Mouse (Mus musculus) NIH3T3 (cell line): ENCODE data around the gene Nlrp4c.
"Not testable (repeated sequence)": the region's sequence is repeated elsewhere in the genome, so short reads cannot be mapped to it uniquely, and the experiment has no call there.

ENCODE experiments used
- DNase-seq: peaks from one replicate; pipeline ENCODE4 v3.0.0-alpha.2; 2012; ENCODE audit warnings: low read depth

The Nlrp4c gene

DNA sequence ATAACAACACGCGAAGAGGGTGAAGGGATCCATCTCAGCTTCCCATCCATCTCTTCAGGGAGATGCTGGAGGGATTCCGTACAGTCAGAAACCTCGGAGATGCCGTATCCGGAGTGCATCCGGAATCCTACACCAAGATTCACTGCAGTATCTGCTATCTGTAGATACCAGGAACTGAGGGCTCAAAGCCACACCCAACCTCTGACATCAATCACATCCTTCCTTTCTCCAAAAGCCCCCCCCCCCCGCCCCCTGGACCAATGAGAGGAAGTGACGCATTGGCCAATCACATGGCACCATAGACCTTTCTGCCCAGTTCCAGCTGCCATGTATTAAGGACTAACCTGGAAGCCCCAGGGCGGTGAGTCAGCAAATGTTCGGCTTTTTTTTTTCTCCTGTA is at the start of gene Nlrp4c:
TSS of gene Nlrp4c (plus strand) at position 301 of the 400 bp plus-strand sequence.
- DNase-seq: no peak

DNA sequence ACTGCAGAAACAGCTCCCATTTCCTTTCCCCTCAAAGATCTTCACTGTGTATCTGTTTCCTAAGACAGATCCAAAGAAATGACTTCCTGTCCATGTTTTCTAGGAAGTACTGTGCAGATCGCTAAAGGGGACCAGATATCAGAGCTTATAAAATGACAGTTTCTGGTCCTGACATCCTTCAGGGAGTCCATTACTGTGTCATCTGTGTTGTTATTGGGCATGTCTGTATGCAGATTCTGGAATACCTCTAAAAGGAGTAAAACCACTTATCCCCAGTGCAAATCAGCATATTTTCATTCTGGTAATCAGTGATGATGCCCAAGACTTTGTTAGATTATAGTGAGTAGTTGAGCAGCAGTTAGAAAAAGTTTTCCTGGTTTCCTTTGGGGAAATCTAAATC is 34.1 kb upstream of the Nlrp4c start, which contains the start of gene Vmn1r65:
TSS of gene Vmn1r65 (minus strand) at position 101 of the 400 bp plus-strand sequence.
- DNase-seq: no peak

DNA sequence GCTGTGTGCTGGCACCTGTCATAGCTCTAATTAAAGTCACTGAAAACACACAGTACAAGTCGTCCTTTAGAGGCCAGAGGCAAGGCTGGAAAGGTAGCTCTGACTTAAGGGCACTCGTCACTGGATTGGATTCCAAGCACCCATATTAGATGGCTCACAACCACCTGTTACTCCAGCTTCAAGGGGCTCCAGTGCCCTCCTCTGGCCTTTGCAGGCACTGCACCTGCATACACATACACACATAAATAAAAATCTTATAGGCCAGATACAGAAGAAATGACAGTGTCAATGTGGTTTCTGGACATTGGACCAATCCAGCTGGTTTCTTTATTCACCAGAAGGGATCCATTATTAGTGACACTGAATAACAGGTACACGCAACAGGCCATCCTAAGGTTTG is 74.5 kb downstream of the Nlrp4c start:
- DNase-seq: no peak

DNA sequence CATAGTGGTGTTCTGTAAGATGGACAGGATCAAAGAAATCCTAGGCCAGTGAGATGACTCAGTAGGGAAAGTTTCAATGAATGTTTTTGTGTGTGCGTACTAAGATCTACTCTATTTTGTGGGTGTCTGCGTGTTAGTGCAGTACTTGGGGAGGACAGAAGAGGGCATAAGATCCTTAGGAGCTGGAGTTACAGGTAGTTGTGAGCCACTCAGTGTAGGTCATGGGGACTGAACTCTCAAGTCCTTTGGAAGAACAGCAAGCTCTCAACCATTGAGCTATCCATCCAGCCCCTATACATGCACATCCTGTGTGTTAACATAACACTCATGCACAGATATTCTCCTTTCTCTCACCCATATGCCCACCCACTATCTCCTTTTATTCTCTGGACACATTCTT is 75.1 kb downstream of the Nlrp4c start:
- not testable (repeated sequence) for DNase-seq

DNA sequence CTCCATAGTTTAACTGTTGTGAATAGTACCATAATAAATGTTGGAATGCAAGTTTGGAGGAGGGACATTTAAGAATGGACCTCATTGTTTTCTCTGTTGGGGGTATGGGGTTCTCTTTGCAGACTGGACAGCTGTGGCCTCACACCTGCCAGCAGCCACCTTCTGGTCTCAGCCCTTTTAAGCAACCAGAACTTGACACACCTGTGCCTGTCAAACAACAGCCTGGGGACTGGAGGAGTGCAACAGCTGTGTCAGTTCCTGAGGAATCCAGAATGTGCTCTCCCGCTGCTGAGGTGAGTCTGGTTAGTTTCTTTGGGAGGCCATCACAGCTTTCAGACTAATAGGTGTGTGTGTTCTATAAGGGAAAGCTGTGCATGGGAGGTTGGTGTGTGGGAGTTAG is 76.2 kb downstream of the Nlrp4c start:
- not testable (repeated sequence) for DNase-seq

DNA sequence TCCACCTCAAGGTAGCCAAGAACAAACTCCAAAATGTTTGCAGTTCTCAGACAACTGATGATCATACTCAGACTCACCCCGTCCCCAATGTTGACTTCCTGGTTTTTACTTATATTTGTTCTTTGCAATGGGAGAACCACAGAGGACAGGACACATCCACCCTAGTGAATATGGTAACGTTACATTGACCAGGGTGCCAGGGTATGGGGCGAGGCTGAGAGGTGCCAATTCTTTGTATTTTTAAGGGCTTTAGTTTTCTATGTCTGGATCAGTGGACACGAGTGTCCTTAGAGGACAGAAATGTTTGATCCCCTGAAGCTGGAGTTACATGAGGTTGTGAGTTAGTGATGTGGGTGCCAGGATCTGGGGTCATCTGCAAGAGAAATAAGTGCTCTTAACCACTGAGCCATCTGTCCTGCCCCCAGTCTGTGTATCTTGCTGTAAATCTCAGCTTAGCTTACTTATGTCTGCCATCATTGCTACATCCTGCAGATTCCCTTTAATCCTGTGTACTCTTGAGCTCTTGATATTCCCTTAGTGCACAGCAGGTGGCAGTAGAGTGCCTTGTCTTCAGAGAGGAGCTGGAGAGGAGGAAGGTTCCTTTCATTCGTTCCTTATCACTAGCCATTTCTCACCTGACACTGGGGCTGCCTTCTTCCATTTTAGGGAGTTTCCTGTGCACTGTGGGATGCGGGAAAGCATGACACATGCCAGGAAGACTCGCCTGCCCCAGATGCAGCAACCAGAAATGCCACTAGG is 81.9 kb downstream of the Nlrp4c start:
- peak; percentile 94 for DNase-seq

DNA sequence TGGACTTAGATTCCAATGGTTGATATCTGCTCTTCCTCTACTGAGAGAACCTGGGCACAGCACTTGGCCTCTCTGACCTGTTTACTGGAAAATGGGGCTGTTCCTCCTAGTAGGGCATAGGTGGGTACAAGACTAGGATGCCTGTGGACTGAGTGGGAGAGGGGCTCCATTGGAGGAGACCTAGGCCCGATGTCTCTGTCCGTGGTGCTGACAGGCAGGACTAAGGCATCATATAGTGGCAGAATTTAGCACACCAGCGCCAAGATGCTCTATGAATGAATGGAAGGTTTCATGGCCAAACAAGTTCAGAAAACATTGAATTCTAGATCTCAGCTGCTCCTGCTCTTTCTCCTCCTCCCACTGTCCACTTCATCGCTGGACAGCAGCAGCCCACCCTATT is 85.4 kb downstream of the Nlrp4c start:
- DNase-seq: no peak

DNA sequence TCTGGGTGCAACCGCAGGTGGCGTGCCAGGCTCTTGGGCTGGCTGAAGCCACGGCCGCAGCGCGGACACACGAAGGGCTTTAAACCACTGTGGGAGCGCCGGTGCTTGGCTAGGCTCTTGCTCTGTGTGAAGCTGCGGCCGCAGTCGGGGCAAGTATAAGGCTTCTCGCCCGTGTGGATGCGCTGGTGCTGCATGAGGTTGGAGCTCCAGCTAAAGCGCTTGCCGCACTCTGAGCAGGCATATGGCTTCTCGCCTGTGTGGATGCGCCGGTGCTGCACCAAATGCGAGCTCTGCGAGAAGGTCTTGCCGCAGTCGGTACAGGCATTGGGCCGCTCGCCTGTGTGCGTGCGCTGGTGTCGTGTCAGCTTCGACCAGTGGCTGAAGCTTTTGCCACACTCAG is 87.7 kb downstream of the Nlrp4c start:
- DNase-seq: peak; percentile 11

DNA sequence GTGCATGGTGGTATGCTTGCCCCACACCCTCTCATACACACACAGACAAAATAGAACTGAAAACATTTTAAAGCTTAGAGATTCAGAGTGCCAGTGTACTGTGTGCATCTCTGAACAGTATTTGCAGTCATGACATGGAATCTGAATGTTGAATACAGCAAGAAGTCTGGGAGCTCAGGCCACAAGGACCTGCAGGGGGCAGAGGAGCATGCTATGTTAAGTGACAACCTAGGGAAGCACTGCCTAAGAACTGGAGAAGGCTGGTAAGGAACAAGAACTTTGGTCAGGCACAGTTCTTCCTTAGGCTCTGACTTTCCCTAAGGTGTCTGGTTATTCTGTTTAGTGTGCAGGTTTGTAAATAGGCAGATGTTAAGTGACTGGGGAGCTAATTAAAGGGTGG is 91.5 kb downstream of the Nlrp4c start:
- no peak for DNase-seq

DNA sequence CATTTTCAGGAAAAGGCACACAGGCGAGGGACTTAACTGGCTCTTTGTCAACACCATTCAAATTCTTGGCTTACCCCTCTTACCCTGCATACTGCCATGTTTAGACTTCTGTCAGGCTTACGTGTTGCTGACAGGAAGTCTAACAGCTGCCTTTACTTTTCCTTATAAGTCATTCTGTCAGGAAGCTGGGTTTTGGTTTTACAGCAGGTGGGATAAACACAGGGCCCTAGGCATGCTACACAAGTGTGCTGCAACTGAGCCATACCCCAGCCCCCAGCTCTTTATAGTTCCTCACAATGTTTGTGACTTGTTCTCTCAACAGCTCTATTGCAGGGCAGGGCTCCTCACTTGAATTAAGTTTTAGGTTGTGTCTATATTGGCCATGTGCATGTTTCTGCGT is 94.3 kb downstream of the Nlrp4c start:
- no peak for DNase-seq

DNA sequence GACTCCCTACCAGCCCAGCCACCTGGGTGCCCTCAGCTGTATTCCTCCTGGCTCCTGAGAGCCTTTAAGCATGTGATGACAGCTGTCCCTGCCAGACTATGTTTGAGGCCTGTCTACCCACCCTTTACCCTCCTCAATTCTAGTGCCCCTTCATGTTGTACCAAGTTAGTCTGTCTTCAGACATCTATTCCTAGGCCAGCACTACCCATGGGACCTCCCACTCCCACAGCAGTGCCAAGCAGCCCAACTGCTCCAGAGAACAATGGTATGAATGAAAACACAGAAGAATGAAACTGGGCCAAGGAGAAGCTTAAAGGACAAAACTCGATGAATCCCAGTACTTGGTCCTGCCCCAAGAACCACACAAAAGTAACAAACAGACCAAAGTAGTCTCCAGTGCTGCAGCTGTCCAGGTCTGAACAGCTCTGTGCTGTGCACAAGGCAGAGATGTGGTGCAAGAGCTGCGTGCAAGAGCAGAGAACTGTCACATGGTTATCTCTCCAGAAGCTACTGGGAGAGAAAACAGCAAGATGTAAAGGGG is 99.1 kb downstream of the Nlrp4c start:
- peak; percentile 14 for DNase-seq

DNA sequence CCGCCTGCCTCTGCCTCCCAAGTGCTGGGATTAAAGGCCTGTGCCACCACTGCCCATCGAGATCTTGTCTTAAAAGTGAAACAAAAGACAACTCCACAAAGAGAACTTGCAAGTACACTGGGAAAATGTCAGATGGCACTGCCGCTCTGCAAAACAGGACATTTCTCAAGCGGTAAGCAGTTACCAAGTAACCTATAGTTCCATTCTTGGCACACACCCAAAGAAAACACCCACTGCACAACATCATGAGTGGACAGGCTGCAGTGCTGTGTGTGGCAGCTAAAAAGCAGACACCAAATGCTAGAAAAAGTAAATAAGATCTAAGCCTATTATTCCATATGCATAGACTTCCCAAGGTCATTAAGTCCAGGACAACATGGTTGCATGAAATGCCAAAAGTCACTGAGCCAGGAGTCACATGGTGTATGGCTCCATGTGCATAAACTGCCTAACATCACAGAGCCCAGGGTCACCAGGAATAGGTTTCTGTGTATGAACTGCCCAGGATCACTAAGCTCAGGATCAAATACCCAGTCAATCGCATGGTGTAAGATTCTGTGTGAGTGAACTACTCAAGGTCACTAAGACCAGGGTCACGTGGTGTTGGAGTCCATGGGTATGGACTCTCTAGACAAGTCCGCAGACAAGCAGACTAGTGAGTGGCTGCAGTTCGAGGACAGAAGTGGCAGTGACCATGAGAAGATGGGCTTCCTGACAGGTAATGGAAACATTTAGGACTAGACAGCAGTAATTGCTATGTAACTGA is 100.6 kb downstream of the Nlrp4c start:
- DNase-seq: peak; percentile 32

DNA sequence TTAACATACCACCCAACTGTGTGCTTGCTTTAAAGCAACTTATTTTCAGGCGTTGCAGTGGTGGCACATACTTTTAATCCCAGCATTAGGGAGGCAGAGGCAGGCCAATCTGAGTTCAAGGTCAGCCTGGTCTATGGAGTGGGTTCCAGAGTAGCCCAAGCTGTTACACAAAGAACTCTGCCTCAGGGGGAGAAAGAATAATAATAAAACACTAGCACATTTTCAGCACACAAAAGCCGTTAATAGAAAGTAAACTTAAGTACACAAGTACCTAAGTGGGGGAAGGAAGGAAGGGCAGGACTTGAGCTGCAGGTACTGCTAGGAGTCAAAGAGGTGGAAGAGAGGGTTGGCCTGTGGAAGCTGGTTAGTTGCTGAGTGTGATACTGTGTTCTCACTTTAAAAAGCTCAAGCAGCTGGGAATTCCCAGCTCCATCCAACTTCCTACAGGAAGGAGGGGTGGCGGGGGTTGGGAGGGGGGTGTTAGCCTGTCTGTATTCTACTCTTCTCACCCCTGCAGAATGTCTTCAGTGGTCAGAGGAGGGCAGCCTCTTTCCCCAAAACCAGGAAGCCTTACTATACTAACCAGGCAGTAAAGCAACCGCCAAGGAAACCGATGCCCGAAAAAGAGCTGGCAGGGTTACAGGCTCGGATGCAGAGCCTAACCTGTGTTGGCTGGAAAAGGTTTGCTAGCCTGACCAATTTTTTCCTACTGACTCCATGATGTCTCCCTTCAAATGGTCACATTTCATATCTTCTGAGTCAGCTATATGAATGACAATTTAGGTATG is 101.4 kb downstream of the Nlrp4c start:
- peak; percentile 73 for DNase-seq

DNA sequence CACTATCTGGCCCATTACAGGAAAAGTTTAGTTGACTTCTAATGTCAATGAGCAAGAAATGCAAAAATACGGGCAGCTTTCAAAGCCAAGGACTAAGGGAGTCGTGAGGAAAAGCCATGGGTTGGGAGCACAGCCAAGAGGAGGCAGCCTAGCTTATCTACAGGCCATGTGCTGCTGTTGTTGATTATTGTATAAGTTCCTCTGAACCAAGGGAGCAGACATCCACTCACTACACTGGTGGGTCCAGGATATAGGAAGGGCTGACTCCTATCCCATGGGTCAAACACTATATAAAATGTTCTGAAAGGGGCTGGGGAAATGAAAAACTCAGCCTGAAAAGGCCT is 102.0 kb downstream of the Nlrp4c start:
- peak; percentile 79 for DNase-seq

DNA sequence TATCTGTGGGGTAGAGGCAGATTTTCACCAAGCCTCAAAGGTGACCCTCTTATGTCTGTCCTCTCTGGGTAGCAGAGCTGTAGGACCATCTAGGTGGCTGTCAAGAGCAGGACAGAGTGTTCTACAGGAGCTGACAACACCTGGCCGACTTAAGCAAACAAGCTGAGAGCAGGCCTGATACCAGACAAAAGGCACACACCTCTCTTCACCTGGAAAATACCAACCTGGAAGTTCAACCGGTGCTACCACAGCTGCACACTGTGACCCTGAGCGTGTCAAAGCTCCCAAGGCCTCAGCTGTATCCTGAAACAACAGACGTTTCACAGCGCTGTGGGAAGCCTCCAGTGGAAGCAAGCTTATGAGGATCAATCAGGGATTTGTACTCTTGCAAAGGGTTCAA is 102.7 kb downstream of the Nlrp4c start:
- no peak for DNase-seq

DNA sequence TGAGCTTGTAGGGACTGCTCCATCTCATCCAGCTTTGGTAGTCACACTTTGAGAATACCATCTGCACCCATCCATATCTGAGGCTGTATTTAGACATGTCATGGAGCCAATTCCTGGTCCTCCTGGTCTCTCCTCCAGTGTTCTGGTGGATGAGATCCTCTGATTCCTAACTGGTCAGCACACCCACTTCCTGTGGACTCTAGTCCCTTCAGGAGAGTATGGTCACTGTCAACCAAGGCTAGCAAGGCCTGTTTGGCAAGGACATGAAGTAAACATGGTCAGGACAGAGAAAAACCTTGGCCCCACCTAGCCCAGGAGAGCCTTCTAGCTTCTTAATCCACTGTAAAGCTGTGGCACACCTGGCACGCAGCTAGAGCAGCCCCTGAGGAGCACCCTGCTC is 106.3 kb downstream of the Nlrp4c start:
- DNase-seq: no peak

DNA sequence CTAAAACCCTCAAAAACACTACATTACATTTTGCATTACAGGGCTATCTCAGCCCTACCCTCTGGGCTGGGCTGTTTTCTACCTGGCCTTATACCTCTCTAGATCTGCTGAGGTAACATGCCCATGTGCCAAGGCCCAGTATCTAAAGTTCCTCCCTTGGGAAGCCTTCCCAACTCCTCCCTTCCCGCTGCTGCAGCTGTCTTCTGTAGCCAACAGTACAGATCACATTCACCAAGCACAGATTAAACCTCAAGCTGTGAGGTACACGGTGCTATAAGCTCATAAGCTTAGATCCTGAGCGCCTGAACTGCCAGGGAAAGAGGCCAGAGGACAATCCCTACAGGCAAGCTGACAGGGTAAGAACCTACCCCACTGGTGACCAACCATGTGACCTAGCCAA is 107.1 kb downstream of the Nlrp4c start:
- no peak for DNase-seq

DNA sequence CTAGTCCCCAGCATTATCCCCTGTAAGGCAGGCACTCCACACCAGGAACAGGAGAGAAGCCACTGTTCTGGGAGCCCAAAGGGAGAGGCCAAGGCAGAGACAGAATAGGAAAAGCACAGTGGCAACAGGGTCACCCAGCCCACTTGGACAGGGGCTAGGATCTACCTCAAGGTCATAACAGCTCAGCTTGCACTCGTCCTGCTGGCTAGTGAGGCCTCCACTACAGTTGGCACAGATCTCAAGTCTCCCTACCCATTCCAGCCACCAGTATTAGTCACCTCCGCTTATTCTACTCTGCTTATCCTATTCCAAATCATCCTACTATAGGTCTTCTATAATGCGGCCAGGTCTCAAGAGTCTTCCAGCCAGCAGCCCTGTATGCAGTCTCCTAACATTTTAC is 108.2 kb downstream of the Nlrp4c start:
- DNase-seq: peak; percentile 57

DNA sequence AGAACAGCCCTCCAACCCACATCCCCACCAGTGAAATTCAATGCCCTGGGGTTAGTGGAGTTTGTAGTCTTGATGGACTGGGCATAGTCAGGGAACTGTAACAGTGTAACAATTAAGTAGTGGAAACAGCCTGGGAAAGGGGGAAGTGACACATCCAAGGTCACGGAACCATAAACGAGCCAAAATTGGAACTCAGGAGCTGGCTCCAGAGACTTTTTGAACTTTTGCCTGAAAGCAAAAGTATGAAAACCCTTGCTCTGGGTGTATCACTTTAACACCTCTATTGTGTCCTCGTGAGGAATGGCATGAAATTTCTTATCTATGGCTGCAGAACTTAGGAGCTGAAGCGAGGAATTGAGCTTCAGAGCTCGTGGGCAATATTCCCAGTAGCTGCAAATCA is 109.2 kb downstream of the Nlrp4c start:
- DNase-seq: peak; percentile 46
